Mouse (Mus musculus) urinary bladder, postnatal 36 days (tissue): ENCODE data around the gene Cby3.
A peak's percentile ranks its signal among the peaks of the same experiment; 100 is the strongest.

ENCODE experiments used
- DNase-seq, 2 experiments: peaks; one replicate each; pipeline ENCODE4 v3.0.0; 2022; ENCODE audit warnings: low spot score in 2 of 2, mixed read lengths in 1 of 2

Gene Cby3

GRCm38 (mm10) chr11:50364548-50364947 is 10.3 kb downstream of the Cby3 start:
- DNase-seq, result peak; percentile 62 to 75

GRCm38 (mm10) chr11:50365322-50365721 is 11.1 kb downstream of the Cby3 start:
- no peak for DNase-seq

- DNase-seq, result no peak
Observed at GRCm38 (mm10) chr11:50367531-50367930, 13.3 kb downstream of the Cby3 start.

GRCm38 (mm10) chr11:50369360-50369911 is 15.2 kb downstream of the Cby3 start:
- DNase-seq, result no peak

- no peak for DNase-seq
Observed at GRCm38 (mm10) chr11:50370969-50371368, 16.7 kb downstream of the Cby3 start.

- DNase-seq, result peak in 1 of 2 experiments; percentile 60
Observed at GRCm38 (mm10) chr11:50371399-50371841, 17.2 kb downstream of the Cby3 start.

GRCm38 (mm10) chr11:50371911-50372310 is 17.6 kb downstream of the Cby3 start:
- DNase-seq, result no peak

- no peak for DNase-seq
Observed at GRCm38 (mm10) chr11:50373086-50373485, 18.8 kb downstream of the Cby3 start.

GRCm38 (mm10) chr11:50373621-50374020 is 19.4 kb downstream of the Cby3 start:
- no peak for DNase-seq

- DNase-seq, result no peak
Observed at GRCm38 (mm10) chr11:50374286-50375015, 20.2 kb downstream of the Cby3 start.

GRCm38 (mm10) chr11:50375421-50375820 is 21.2 kb downstream of the Cby3 start:
- DNase-seq, result no peak

- no peak for DNase-seq
Observed at GRCm38 (mm10) chr11:50376156-50376790, 22.0 kb downstream of the Cby3 start.

GRCm38 (mm10) chr11:50376911-50377891 is 22.9 kb downstream of the Cby3 start, which contains the start of gene Hnrnph1:
Hnrnph1 (plus strand) TSS chr11:50376990.
- DNase-seq, result peak; percentile 98 to 99

GRCm38 (mm10) chr11:50377892-50378684 is 23.8 kb downstream of the Cby3 start:
- peak; percentile 83 to 91 for DNase-seq

- no peak for DNase-seq
Observed at GRCm38 (mm10) chr11:50379023-50379752, 24.9 kb downstream of the Cby3 start.

GRCm38 (mm10) chr11:50381311-50381710 is 27.0 kb downstream of the Cby3 start:
- no peak for DNase-seq

GRCm38 (mm10) chr11:50387167-50387679 is 33.0 kb downstream of the Cby3 start:
- DNase-seq, result no peak

- no peak for DNase-seq
Observed at GRCm38 (mm10) chr11:50387697-50388096, 33.4 kb downstream of the Cby3 start.

- DNase-seq, result no peak
Observed at GRCm38 (mm10) chr11:50388217-50388929, 34.1 kb downstream of the Cby3 start.
